Mouse (Mus musculus) ES-Bruce4 (cell line): ENCODE results near the gene Gm21818. TPM values are rescaled to one million over a fixed set of nuclear protein-coding genes. Genes with fewer than 3 reads are reported as not detected.
A peak's percentile ranks its signal among the peaks of the same experiment; 100 is the strongest.
"Not testable (repeated sequence)": the region's sequence is repeated elsewhere in the genome, so short reads cannot be mapped to it uniquely, and the experiment has no call there.

Source experiments
- H3K27ac ChIP-seq: 2 replicates; pipeline ENCODE4 v1.5.1; 2012; ENCODE audit warnings: low read length, inconsistent platforms; ENCODE audit not compliant: insufficient read depth
- H3K27me3 ChIP-seq: 2 replicates; pipeline ENCODE4 v1.6.1; 2012; ENCODE audit warnings: mild to moderate bottlenecking, low read length, inconsistent platforms; ENCODE audit not compliant: control insufficient read depth, poor library complexity, insufficient read depth, severe bottlenecking
- H3K36me3 ChIP-seq: 2 replicates; pipeline ENCODE4 v1.6.1; 2012; ENCODE audit warnings: inconsistent platforms, mild to moderate bottlenecking, low read length, moderate library complexity; ENCODE audit not compliant: control insufficient read depth, poor library complexity, insufficient read depth, severe bottlenecking
- H3K4me1 ChIP-seq: one replicate; pipeline ENCODE4 v1.8.1; 2011; ENCODE audit warnings: low read length; ENCODE audit not compliant: control insufficient read depth, insufficient read depth
- H3K4me3 ChIP-seq: 2 replicates; pipeline ENCODE4 v1.5.1; 2011; ENCODE audit warnings: low read depth, mild to moderate bottlenecking, low read length
- H3K9ac ChIP-seq: 2 replicates; pipeline ENCODE4 v1.6.1; 2012; ENCODE audit warnings: low read depth, mild to moderate bottlenecking, inconsistent platforms; ENCODE audit not compliant: poor library complexity, severe bottlenecking
- H3K9me3 ChIP-seq: replicated peaks from 2 replicates; pipeline ENCODE4 v1.6.1; 2012; ENCODE audit warnings: mild to moderate bottlenecking, low read length, inconsistent platforms; ENCODE audit not compliant: control insufficient read depth, poor library complexity, insufficient read depth, severe bottlenecking
- CTCF ChIP-seq: IDR thresholded peaks from one replicate; pipeline ENCODE4 v1.8.1; 2011; ENCODE audit warnings: low read depth, low read length
- polyA plus RNA-seq: library from polyadenylated mRNA; stranded (reverse); fragments of >200 nt; gene quantifications from 2 replicates; pipeline ENCODE4 v1.2.4, GENCODE M21; 2011; ENCODE audit warnings: low read depth; ENCODE audit not compliant: missing spikeins, insufficient read depth, insufficient read length

Gene Gm21818
- polyA plus RNA-seq, 1 experiment: not detected

DNA sequence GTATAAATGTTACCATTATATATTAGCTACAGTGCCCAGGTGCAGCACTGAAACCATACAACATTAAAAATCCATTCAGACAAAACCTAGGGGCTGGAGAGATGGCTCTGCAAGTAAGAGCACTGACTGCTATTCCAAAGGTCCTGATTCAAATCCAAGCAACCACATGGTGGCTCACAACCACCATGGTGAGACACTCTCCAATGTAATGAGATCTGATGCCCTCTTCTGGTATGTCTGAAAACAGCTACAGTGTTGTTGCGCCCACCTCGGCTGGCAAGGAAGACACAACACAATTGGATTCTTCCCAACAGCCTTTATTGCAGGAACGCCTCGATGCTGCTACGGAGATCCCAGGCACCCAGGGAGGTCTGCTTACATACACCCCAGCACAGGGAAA lies 48.7 kb downstream of the Gm21818 start:
- not testable (repeated sequence) for H3K9ac ChIP-seq, H3K4me1 ChIP-seq, H3K27me3 ChIP-seq, H3K36me3 ChIP-seq, H3K9me3 ChIP-seq, H3K27ac ChIP-seq, H3K4me3 ChIP-seq
- peak; percentile 3 for TF ChIP-seq CTCF

DNA sequence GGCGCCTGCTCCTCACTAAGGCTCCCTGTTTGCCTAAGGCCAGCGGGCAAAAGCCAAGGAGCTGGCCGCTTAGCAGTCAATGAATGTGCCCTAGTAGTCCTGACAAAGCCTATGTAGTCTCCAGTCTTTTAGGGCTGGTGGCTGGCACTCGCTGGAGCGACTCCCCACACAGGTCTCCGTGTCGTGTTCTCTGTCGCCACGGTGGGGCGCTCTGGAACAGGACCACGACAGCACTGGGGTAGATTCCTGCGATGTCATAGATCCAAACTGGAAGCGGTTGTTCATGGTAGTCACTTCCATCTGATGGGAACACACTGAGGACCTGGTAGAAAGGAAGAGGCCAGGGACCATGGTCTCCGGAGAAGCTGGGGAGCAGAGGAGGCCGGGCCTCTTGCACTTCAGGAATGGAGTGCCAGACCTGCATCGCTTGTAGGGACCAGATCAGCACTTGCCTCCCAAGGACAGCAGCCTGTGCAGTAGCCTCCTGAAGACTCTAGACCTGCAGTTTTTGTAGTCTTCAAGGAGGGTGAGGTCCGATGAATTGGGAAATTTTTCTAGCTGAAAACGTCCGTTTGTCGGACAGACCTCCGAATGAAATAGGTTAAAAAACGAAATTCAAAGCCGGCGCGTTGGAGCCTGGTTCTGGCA lies 50.9 kb downstream of the Gm21818 start:
- not testable (repeated sequence) for H3K4me3 ChIP-seq, H3K9me3 ChIP-seq, H3K27ac ChIP-seq, H3K27me3 ChIP-seq, H3K36me3 ChIP-seq, H3K9ac ChIP-seq, H3K4me1 ChIP-seq

Other genes starting within 250 kb of the Gm21818 start
- not detected in 2 replicates for gene Gm21761, start 243.2 kb upstream of the Gm21818 start, polyA plus RNA-seq
- gene B020031M17Rik, start 221.6 kb upstream of the Gm21818 start, polyA plus RNA-seq: not detected in 2 replicates
- gene Gm36079, start 145.4 kb upstream of the Gm21818 start, polyA plus RNA-seq: not detected in 2 replicates
- not detected in 2 replicates for gene Gm21188, start 120.2 kb upstream of the Gm21818 start, polyA plus RNA-seq
- gene Gm20767, start 32.2 kb upstream of the Gm21818 start, polyA plus RNA-seq: not detected in 2 replicates
- gene Gm21762, start 43.5 kb downstream of the Gm21818 start, polyA plus RNA-seq: not detected in 2 replicates
- not detected in 2 replicates for gene Gm21731, start 66.7 kb downstream of the Gm21818 start, polyA plus RNA-seq
- gene AF067061, start 90.7 kb downstream of the Gm21818 start, polyA plus RNA-seq: not detected in 2 replicates
- not detected in 2 replicates for gene BC147527, start 128.0 kb downstream of the Gm21818 start, polyA plus RNA-seq
- gene Tcstv3, start 144.4 kb downstream of the Gm21818 start, polyA plus RNA-seq: not detected in 2 replicates